Mouse (Mus musculus) adrenal gland, adult 2 months (tissue): Measurements from ENCODE around the gene Adcy2. TPM values are rescaled to one million over a fixed set of nuclear protein-coding genes. Genes with fewer than 3 reads are reported as not detected.
A peak's percentile ranks its signal among the peaks of the same experiment; 100 is the strongest.

Experiments used
- DNase-seq: peaks from one replicate; pipeline ENCODE4 v3.0.0; 2021
- long read RNA-seq: library from polyadenylated mRNA; stranded (forward); transcript quantifications from one replicate; pipeline ENCODE4 v2.0.0, GENCODE M21; 2021
- polyA plus RNA-seq: library from polyadenylated mRNA; depleted of rRNA; stranded (reverse); fragments of >200 nt; gene quantifications from 2 replicates; pipeline ENCODE4 v1.2.3, GENCODE M21; 2012; rRNA removed
- total RNA-seq, 2 experiments: library from RNA; stranded (reverse); gene quantifications; 2 replicates each; pipeline ENCODE4 v1.2.3; 2021

Gene Adcy2
- 1 to 10 TPM in 1 of 2 experiments, under 1 TPM in 1; 0.72 to 1.3 TPM for total RNA-seq
- polyA plus RNA-seq, result 0.27 and 0.49 TPM in 2 replicates
- long read RNA-seq, full-length matches to known transcripts, result 1 of 2 reads
- long read RNA-seq, partial matches to known transcripts, result 1 of 2 reads
- long read RNA-seq, other reads (novel, unspliced or antisense), result 0 of 2 reads

GRCm38 (mm10) chr13:68998918-68999801, at the start of gene Adcy2:
Gene Adcy2 (minus strand): TSS chr13:68999541.
- peak; percentile 41 for DNase-seq

DNA sequence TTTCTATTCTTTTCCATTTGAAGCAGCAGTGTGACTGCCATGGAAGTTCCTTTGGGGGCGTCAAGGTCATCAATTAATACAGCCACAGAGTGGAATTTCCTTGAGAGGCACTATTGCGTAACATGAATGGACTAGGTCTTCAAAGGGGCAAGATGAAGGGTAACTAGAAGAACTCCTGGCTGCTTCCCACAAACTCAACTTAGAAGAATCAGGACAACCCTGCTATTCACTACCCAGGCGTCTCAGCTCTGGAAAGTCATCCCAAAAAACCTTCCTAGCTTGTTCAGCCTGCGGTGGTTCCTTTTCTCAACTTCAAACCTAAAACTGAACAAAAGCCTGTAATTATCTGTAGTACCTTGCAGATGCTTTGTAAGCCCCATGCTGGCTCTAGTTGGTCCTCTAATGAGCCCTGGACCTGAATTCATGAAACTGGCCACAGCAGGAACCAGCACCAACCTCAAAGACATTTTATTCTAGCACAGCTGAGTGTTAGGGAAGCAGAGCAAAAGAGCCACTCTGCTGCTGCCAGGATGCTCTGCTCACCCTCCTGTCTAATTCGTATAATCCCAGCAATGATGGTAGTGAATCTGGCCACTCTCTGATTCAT, 37.8 kb upstream of the Adcy2 start:
- DNase-seq, result no peak

DNA sequence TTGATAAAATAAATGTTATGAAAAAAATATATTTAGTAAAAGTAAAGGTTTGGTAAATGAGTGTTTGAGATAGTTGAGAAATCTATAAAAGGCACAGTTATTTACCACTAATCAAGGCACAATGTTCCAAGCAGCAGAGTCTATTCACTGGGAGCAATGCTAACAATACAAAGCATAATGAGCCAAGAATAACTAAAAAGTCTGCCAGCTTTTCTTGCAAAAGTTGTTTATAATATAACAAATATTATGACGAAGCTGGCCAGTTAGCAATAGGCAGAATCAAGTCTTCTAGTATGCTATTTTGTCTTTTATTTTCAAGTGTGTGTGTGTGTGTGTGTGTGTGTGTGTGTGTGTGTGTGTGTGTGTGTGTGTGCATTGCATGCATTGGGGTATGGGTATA, 35.3 kb upstream of the Adcy2 start:
- DNase-seq, result no peak

GRCm38 (mm10) chr13:69033532-69033931, 34.2 kb upstream of the Adcy2 start:
- no peak for DNase-seq

DNA sequence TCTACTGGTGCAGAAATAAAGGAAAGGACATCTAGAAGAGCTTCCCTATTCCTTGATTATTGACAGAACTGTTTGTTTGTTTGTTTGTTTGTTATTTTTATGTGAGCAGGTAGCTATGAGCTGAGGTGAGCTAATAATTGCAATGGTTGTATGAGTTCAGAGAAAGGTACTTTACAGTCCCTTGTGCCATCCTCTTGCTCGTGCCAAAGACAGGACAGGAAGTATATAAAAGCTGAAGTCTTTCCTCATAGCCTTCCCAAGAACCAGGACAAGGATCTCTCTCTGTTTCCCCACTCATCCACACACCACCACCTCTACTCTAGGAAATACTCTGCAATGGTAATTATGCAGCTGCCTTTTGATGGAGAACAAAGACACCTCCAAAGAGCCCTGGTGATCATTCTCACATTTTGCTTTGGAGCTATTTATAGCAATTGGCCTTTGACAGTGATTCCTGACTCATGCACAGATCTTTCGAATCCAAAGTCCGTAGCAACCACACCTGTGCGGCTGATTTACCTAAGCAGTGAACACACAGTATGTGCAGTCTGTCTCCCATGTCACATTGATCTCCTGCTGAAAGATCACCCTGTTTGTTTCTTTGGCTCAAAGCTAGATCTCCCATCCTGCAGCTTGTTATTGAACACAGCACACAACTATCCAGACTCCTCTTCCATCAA, 29.9 kb upstream of the Adcy2 start:
- no peak for DNase-seq

- DNase-seq, result no peak
Observed at GRCm38 (mm10) chr13:69024964-69025363, 25.6 kb upstream of the Adcy2 start.

- DNase-seq, result no peak
Observed at GRCm38 (mm10) chr13:69023239-69023638, 23.9 kb upstream of the Adcy2 start.

- DNase-seq, result no peak
Observed at GRCm38 (mm10) chr13:69020574-69020973, 21.2 kb upstream of the Adcy2 start.

DNA sequence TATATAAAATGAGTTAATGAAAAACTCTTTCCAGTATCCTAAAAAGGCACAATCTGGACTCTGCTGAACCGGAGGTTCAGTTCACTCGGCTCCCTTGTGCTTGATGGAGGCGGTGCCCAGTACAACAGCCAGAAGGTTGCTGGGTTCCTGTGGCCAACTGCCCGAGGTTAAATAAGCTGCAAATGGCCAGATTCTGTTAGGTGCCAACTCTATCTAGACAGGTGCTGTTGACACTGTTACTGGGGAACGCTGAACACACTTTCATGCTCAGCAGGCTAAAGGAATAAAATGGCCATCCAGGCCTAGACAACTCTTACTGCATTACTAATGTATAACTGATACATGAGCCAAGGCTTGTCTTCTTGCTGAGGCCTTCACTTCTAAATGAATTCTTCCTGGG, 7.6 kb upstream of the Adcy2 start:
- no peak for DNase-seq

- DNase-seq, result no peak
Observed at GRCm38 (mm10) chr13:69006091-69006490, 6.8 kb upstream of the Adcy2 start.

- no peak for DNase-seq
Observed at GRCm38 (mm10) chr13:69004406-69004805, 5.1 kb upstream of the Adcy2 start.

GRCm38 (mm10) chr13:69002631-69003030, 3.3 kb upstream of the Adcy2 start:
- no peak for DNase-seq

- DNase-seq, result peak; percentile 24
Observed at GRCm38 (mm10) chr13:69002173-69002572, 2.8 kb upstream of the Adcy2 start.

GRCm38 (mm10) chr13:68999826-69000225, 485 bp upstream of the Adcy2 start:
- DNase-seq, result no peak

GRCm38 (mm10) chr13:68998558-68998917, 803 bp downstream of the Adcy2 start:
- DNase-seq, result no peak

DNA sequence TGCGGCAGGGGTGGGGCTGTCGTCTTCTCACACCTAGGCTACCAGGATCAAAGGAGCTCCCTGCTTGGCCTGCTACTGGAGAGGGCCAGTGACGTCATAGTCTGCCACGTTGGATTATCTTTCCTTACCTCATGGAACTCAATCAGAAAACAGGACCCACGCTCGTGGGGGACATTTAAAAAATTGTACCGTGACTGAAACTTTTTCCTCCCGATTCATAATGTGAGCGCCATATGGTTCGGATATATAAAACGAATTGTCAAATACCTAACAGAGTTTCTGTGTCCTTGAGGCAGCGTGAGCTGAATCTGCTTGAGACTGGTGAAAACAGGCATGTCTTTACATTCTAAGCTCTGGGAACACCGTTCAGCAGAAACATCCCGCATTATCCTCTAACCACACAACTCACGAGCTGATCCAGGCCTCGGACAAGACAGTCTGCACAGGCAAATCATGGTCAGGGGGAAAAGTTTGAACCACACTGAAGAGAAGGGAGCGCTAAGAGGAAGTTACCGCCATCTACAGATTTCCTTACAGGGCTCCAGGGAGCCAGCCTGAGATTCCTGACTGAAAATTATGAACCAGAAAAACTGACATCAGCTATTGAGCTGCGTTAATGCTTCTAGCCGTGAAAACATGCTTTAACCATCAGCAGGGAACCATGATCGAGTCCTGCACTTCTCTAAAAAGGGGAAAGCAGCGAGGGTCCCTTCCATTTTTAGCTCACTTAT, 1.4 kb downstream of the Adcy2 start:
- no peak for DNase-seq

GRCm38 (mm10) chr13:68997386-68997785, 2.0 kb downstream of the Adcy2 start:
- DNase-seq, result no peak

GRCm38 (mm10) chr13:68996661-68997060, 2.7 kb downstream of the Adcy2 start:
- DNase-seq, result no peak

- DNase-seq, result no peak
Observed at GRCm38 (mm10) chr13:68985789-68986188, 13.6 kb downstream of the Adcy2 start.

DNA sequence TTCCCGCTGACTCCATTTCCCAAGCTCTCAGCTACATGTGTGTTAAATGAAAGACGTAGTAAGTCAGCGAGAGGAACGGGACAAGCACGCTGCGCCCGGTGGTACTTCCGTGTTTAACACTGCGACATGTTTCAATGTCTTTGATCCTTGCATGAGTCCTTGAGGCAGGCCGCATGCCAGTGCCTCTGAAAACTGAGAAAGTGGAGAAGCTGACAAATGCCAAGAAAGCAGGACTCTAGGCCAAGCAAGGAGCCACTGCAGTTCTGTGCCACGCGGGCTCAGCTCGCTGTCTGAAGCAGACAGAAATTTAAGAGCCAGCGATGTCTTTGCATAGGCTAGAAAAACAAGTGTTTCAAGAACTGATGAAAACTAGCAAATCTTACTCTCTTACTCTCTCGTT, 15.3 kb downstream of the Adcy2 start:
- DNase-seq, result peak; percentile 9

- DNase-seq, result no peak
Observed at GRCm38 (mm10) chr13:68981048-68981447, 18.3 kb downstream of the Adcy2 start.

DNA sequence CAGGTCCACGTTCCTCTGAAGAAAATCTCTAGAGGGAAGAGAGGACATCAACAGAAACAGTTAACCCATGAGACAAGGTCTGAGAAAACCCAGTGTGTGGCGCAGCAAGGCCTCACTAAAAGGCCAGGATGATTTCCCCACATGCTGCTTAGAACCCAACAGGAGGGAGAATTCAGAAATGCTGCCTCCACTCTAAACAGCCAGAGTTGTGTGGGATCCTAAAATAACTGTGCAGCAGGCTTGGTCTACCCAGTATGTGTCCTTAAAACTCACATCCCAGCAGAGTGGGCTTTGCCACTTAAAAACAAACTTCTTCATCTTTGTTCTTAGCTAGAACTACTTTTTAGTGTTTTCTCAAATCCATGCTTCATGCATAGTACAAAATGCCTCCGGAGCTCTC, 26.2 kb downstream of the Adcy2 start:
- no peak for DNase-seq
